Mouse (Mus musculus): Measurements from ENCODE around the gene AI182371. TPM values are rescaled to one million over a fixed set of nuclear protein-coding genes. Genes with fewer than 3 reads are reported as not detected.

AI182371 gene
- 0.23 and 0.28 TPM in 2 replicates for polyA plus RNA-seq (2015; fragmentation: Nextera tagmentation; extraction: Ambion mirVana)

DNA sequence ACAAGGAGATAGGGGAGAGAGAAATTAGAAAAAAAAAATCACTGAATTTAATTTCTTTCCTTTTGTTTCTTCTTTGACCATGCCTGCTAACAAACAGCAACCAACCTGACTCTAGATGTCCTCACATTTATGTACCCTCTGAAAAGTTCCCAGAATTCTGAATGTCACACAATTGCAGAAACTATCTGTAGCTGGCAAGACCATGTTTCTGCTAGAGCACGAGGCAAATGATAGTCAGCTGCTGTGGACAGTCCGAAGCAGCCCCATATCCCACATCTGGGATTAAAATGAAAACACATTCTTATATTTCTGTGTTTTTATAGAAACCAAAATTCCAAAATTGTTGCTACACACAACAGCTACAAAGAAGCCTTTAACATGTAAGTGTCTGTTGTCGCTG lies at the start of gene AI182371:
Gene AI182371 (minus strand): TSS at position 101 of the 400 bp plus-strand sequence.

DNA sequence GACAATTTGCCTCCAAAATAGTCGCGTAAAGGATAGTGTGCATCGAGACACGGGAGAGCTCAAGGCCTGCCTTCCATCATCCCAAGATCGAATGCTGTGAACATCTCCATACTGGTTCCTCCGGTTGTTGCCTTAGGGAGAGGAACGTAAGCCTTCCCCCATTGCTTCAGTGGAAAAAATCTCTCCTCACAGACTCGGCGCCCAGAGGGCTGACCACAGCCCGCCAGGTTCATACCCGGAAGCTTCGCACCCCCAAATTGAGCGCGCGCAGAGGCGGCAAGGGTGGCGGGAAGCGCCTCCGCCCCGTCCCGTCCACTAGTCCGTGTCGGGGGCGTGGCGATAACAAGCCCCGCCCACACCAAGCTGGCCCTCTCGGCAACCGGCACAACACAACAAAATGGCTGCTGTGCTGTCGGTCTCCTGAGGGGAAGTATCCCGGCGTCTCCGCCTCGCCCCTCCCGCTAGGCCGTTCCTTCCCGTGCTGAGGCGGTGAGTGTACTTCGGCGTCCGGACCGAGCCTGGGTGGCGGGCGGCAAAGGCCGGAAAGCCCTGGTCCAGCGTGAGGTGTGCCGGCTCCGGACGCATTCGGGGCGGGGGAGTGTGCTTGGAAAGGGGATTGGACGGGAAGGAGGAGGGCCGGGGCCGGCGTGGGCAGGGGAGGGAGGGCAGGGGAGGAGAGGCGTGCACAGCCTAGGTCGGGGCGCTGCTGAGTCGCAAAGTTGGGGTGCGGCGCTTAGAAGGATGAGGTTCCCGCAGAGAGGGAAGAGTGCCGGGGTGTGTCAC lies 8.0 kb upstream of the AI182371 start, which contains the start of gene Cntrl:
Gene Cntrl (plus strand): TSS at position 352 of the 783 bp plus-strand sequence.

GRCm38 (mm10) chr2:35061338-35061737 lies 40.0 kb downstream of the AI182371 start, which contains the start of gene Hc:
Gene Hc, minus strand, starts transcription at chr2:35061438.

Other genes starting within 250 kb of the AI182371 start
- 0.45 and 0.71 TPM in 2 replicates for gene Cutal, start 227.1 kb downstream of the AI182371 start, polyA plus RNA-seq (2015; fragmentation: Nextera tagmentation; extraction: Ambion mirVana)
- 71.6 and 77.1 TPM in 2 replicates for gene Psmd5, start 226.6 kb downstream of the AI182371 start, polyA plus RNA-seq (2015; fragmentation: Nextera tagmentation; extraction: Ambion mirVana)
- 2.0 and 2.2 TPM in 2 replicates for gene Phf19, start 187.5 kb downstream of the AI182371 start, polyA plus RNA-seq (2015; fragmentation: Nextera tagmentation; extraction: Ambion mirVana)
- gene Traf1, start 139.8 kb downstream of the AI182371 start, polyA plus RNA-seq (2015; fragmentation: Nextera tagmentation; extraction: Ambion mirVana) = 5.6 and 7.4 TPM in 2 replicates
- gene Hc, start 40.1 kb downstream of the AI182371 start, polyA plus RNA-seq (2015; fragmentation: Nextera tagmentation; extraction: Ambion mirVana) = 0.57 and 1.3 TPM in 2 replicates
- 8.5 and 9.3 TPM in 2 replicates for gene Cntrl, start 7.9 kb upstream of the AI182371 start, polyA plus RNA-seq (2015; fragmentation: Nextera tagmentation; extraction: Ambion mirVana)
- gene Rab14, start 99.6 kb upstream of the AI182371 start, polyA plus RNA-seq (2015; fragmentation: Nextera tagmentation; extraction: Ambion mirVana) = 453 and 536 TPM in 2 replicates
- gene Gsn, start 154.8 kb upstream of the AI182371 start, polyA plus RNA-seq (2015; fragmentation: Nextera tagmentation; extraction: Ambion mirVana) = 56.2 and 93.3 TPM in 2 replicates
- 24.4 and 25.3 TPM in 2 replicates for gene Stom, start 235.4 kb upstream of the AI182371 start, polyA plus RNA-seq (2015; fragmentation: Nextera tagmentation; extraction: Ambion mirVana)